Mouse (Mus musculus): ENCODE results near the gene Knstrn. TPM values are rescaled to one million over a fixed set of nuclear protein-coding genes. Genes with fewer than 3 reads are reported as not detected.

Knstrn gene
- polyA plus RNA-seq, 1 experiment from 2014 or later = 49.6 TPM

- 56% methylated on average over 11 of the region's 11 CpGs for WGBS
- peaks cover 13% of the 10 kb centered on the region for H3K4me1 ChIP-seq (replicated peaks; ENCODE audit: control insufficient read depth, insufficient read depth, low read length)
- H3K36me3 ChIP-seq (ENCODE audit: control insufficient read depth, insufficient read depth) = peaks cover 5% of the 10 kb centered on the region; the same call in 1 of the 2 replicates
- peak; percentile 62 for ATAC-seq
- no peak overlapping the region for H3K4me3 ChIP-seq (replicated peaks; ENCODE audit: low read length)
- no peaks in the 10 kb centered on the region for H3K9me3 ChIP-seq (ENCODE audit: control insufficient read depth, low read length)
- H3K9ac ChIP-seq (replicated peaks; ENCODE audit: low read depth, low read length) = no peak overlapping the region
- H3K27ac ChIP-seq (ENCODE audit: low read length) = no peak overlapping the region
- H3K27me3 ChIP-seq (replicated peaks; ENCODE audit: control insufficient read depth, insufficient read depth, low read length) = no peaks in the 10 kb centered on the region
- no peak overlapping the region for H3K4me2 ChIP-seq (ENCODE audit: low read length)
Measured at GRCm38 (mm10) chr2:118789501-118789900, 24.3 kb upstream of the Knstrn start.

GRCm38 (mm10) chr2:118790221-118790550, 23.6 kb upstream of the Knstrn start:
- WGBS = 48% methylated on average over 12 of the region's 12 CpGs
- Histone ChIP-seq H3K4me2 (ENCODE audit: low read length) (peak overlapping the region; percentile 37; the same call in 1 of the 2 replicates), H3K36me3 (ENCODE audit: control insufficient read depth, insufficient read depth) (peaks cover 5% of the 10 kb centered on the region; the same call in 1 of the 2 replicates), H3K27me3 (replicated peaks; ENCODE audit: control insufficient read depth, insufficient read depth, low read length) (no peaks in the 10 kb centered on the region), H3K9ac (replicated peaks; ENCODE audit: low read depth, low read length) (no peak overlapping the region), H3K27ac (ENCODE audit: low read length) (no peak overlapping the region), H3K9me3 (ENCODE audit: control insufficient read depth, low read length) (no peaks in the 10 kb centered on the region), H3K4me3 (replicated peaks; ENCODE audit: low read length) (no peak overlapping the region), H3K4me1 (replicated peaks; ENCODE audit: control insufficient read depth, insufficient read depth, low read length) (peaks cover 13% of the 10 kb centered on the region)
- ATAC-seq = no peak

GRCm38 (mm10) chr2:118790551-118791525, 23.0 kb upstream of the Knstrn start:
- Histone ChIP-seq H3K9me3 (ENCODE audit: control insufficient read depth, low read length) (no peaks in the 10 kb centered on the region), H3K27ac (ENCODE audit: low read length) (no peak overlapping the region), H3K9ac (replicated peaks; ENCODE audit: low read depth, low read length) (no peak overlapping the region), H3K27me3 (replicated peaks; ENCODE audit: control insufficient read depth, insufficient read depth, low read length) (no peaks in the 10 kb centered on the region), H3K36me3 (ENCODE audit: control insufficient read depth, insufficient read depth) (peaks cover 5% of the 10 kb centered on the region; the same call in 1 of the 2 replicates), H3K4me1 (replicated peaks; ENCODE audit: control insufficient read depth, insufficient read depth, low read length) (peaks cover 13% of the 10 kb centered on the region), H3K4me3 (replicated peaks; ENCODE audit: low read length) (no peak overlapping the region; the same call in 1 of the 2 replicates), H3K4me2 (ENCODE audit: low read length) (peak overlapping the region; percentile 37)
- ATAC-seq = peak; percentile 63
- 23% methylated on average over 44 of the region's 44 CpGs for WGBS

GRCm38 (mm10) chr2:118791591-118792258, 22.1 kb upstream of the Knstrn start:
- H3K27ac ChIP-seq (ENCODE audit: low read length) = no peak overlapping the region
- WGBS = 91% methylated on average over 26 of the region's 26 CpGs
- no peak for ATAC-seq
- no peak overlapping the region for H3K4me3 ChIP-seq (replicated peaks; ENCODE audit: low read length)
- no peaks in the 10 kb centered on the region for H3K27me3 ChIP-seq (replicated peaks; ENCODE audit: control insufficient read depth, insufficient read depth, low read length)
- no peak overlapping the region for H3K4me2 ChIP-seq (ENCODE audit: low read length)
- H3K36me3 ChIP-seq (ENCODE audit: control insufficient read depth, insufficient read depth) = peaks cover 5% of the 10 kb centered on the region; the same call in 1 of the 2 replicates
- no peaks in the 10 kb centered on the region for H3K9me3 ChIP-seq (ENCODE audit: control insufficient read depth, low read length)
- H3K9ac ChIP-seq (replicated peaks; ENCODE audit: low read depth, low read length) = no peak overlapping the region
- peaks cover 13% of the 10 kb centered on the region for H3K4me1 ChIP-seq (replicated peaks; ENCODE audit: control insufficient read depth, insufficient read depth, low read length)

- no peaks in the 10 kb centered on the region for H3K27me3 ChIP-seq (replicated peaks; ENCODE audit: control insufficient read depth, insufficient read depth, low read length)
- H3K9ac ChIP-seq (replicated peaks; ENCODE audit: low read depth, low read length) = no peak overlapping the region
- H3K4me3 ChIP-seq (replicated peaks; ENCODE audit: low read length) = no peak overlapping the region
- 83% methylated on average over 4 of the region's 4 CpGs for WGBS
- H3K9me3 ChIP-seq (ENCODE audit: control insufficient read depth, low read length) = no peaks in the 10 kb centered on the region
- no peak overlapping the region for H3K4me2 ChIP-seq (ENCODE audit: low read length)
- peaks cover 5% of the 10 kb centered on the region; the same call in 1 of the 2 replicates for H3K36me3 ChIP-seq (ENCODE audit: control insufficient read depth, insufficient read depth)
- H3K27ac ChIP-seq (ENCODE audit: low read length) = no peak overlapping the region
- peaks cover 13% of the 10 kb centered on the region for H3K4me1 ChIP-seq (replicated peaks; ENCODE audit: control insufficient read depth, insufficient read depth, low read length)
- ATAC-seq = no peak
Measured at GRCm38 (mm10) chr2:118792259-118792613, 21.6 kb upstream of the Knstrn start.

DNA sequence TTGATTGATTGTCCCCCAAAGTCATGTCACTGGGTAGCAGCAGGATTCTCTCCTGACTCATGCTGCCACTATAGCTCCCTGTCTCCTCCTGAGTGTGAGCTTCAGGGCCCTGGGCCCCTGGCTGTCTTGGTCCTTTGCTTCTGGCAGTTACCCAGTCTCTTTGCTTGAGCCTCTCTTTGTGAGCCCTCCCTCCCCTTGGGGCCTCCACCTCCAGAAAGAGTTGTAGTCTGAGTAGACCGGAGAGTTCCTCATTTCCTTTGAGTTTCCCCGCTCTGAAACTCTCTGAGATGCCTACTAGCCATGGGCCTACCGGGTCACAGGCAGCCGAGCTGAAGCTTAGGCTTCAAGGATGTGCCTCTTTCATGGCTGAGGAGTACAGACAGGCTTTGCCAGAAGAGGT, 20.2 kb upstream of the Knstrn start:
- peaks cover 13% of the 10 kb centered on the region for H3K4me1 ChIP-seq (replicated peaks; ENCODE audit: control insufficient read depth, insufficient read depth, low read length)
- ATAC-seq = no peak
- no peak overlapping the region for H3K9ac ChIP-seq (replicated peaks; ENCODE audit: low read depth, low read length)
- H3K27me3 ChIP-seq (replicated peaks; ENCODE audit: control insufficient read depth, insufficient read depth, low read length) = no peaks in the 10 kb centered on the region
- WGBS = 91% methylated on average over 4 of the region's 4 CpGs
- H3K4me3 ChIP-seq (replicated peaks; ENCODE audit: low read length) = no peak overlapping the region
- H3K36me3 ChIP-seq (ENCODE audit: control insufficient read depth, insufficient read depth) = peaks cover 5% of the 10 kb centered on the region; the same call in 1 of the 2 replicates
- no peaks in the 10 kb centered on the region for H3K9me3 ChIP-seq (ENCODE audit: control insufficient read depth, low read length)
- H3K4me2 ChIP-seq (ENCODE audit: low read length) = no peak overlapping the region
- no peak overlapping the region for H3K27ac ChIP-seq (ENCODE audit: low read length)

GRCm38 (mm10) chr2:118802542-118803118, 11.2 kb upstream of the Knstrn start:
- H3K27ac ChIP-seq (ENCODE audit: low read length) = no peak overlapping the region
- no peaks in the 10 kb centered on the region for H3K36me3 ChIP-seq (ENCODE audit: control insufficient read depth, insufficient read depth)
- no peaks in the 10 kb centered on the region for H3K9me3 ChIP-seq (ENCODE audit: control insufficient read depth, low read length)
- WGBS = 66% methylated on average over 4 of the region's 4 CpGs
- no peaks in the 10 kb centered on the region for H3K27me3 ChIP-seq (replicated peaks; ENCODE audit: control insufficient read depth, insufficient read depth, low read length)
- no peak overlapping the region for H3K4me3 ChIP-seq (replicated peaks; ENCODE audit: low read length)
- no peak for ATAC-seq
- H3K4me1 ChIP-seq (replicated peaks; ENCODE audit: control insufficient read depth, insufficient read depth, low read length) = no peaks in the 10 kb centered on the region
- no peak overlapping the region for H3K4me2 ChIP-seq (ENCODE audit: low read length)
- H3K9ac ChIP-seq (replicated peaks; ENCODE audit: low read depth, low read length) = no peak overlapping the region

- H3K27me3 ChIP-seq (replicated peaks; ENCODE audit: control insufficient read depth, insufficient read depth, low read length) = no peaks in the 10 kb centered on the region
- no peak overlapping the region for H3K9ac ChIP-seq (replicated peaks; ENCODE audit: low read depth, low read length)
- no peaks in the 10 kb centered on the region for H3K9me3 ChIP-seq (ENCODE audit: control insufficient read depth, low read length)
- ATAC-seq = no peak
- H3K4me3 ChIP-seq (replicated peaks; ENCODE audit: low read length) = no peak overlapping the region
- no peak overlapping the region for H3K4me2 ChIP-seq (ENCODE audit: low read length)
- 80% methylated on average over 2 of the region's 2 CpGs for WGBS
- no peak overlapping the region for H3K27ac ChIP-seq (ENCODE audit: low read length)
- no peaks in the 10 kb centered on the region for H3K36me3 ChIP-seq (ENCODE audit: control insufficient read depth, insufficient read depth)
- no peaks in the 10 kb centered on the region for H3K4me1 ChIP-seq (replicated peaks; ENCODE audit: control insufficient read depth, insufficient read depth, low read length)
Measured at GRCm38 (mm10) chr2:118804474-118804873, 9.3 kb upstream of the Knstrn start.

GRCm38 (mm10) chr2:118805137-118805536, 8.7 kb upstream of the Knstrn start:
- no peaks in the 10 kb centered on the region for H3K4me1 ChIP-seq (replicated peaks; ENCODE audit: control insufficient read depth, insufficient read depth, low read length)
- H3K9me3 ChIP-seq (ENCODE audit: control insufficient read depth, low read length) = no peaks in the 10 kb centered on the region
- H3K4me3 ChIP-seq (replicated peaks; ENCODE audit: low read length) = no peak overlapping the region
- H3K4me2 ChIP-seq (ENCODE audit: low read length) = no peak overlapping the region
- no peak overlapping the region for H3K9ac ChIP-seq (replicated peaks; ENCODE audit: low read depth, low read length)
- ATAC-seq = no peak
- no peaks in the 10 kb centered on the region for H3K36me3 ChIP-seq (ENCODE audit: control insufficient read depth, insufficient read depth)
- H3K27me3 ChIP-seq (replicated peaks; ENCODE audit: control insufficient read depth, insufficient read depth, low read length) = no peaks in the 10 kb centered on the region
- WGBS = 82% methylated on average over 3 of the region's 3 CpGs
- H3K27ac ChIP-seq (ENCODE audit: low read length) = no peak overlapping the region

Data from forebrain, embryonic 16.5 days (tissue).